8 mouse cellular contexts compared by ENCODE assay signal in the genomic region with DNA sequence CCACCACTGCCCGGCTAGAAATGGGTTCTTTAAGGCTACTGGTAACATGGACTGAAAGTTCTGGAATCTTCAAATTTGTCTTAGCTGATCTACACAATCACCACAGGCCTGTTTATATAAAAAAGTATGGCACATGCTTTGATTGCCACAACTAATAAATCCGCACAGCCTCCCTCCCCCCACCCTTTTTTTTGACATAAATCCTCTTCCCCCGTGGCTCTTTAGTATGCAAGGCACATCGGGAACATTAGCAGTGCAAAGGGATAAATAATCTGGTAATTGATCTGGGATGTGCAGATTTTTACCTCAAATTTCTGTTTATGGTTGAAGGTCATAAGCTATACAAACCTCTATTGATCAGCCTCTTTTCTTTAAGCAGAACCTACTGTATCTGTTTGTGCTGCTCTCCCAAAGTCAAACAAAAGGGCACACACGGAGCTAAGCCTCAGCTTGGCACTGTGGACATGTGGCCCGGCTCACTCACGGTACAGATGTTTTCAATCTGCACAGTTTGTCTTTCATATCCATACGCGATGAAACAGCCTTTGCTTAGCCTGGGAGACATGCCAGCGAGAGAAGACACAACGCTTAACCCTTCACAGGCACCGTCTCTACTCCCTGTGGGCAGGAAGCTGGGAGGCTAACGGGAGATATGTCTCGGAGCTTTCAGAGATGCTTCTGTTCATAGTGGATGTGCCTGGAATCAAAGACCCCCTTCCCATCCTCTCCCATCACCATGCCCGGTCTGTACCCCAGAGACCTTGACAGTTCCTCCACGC.
DNase-seq lines count a peak whose midpoint lies in the region; ATAC-seq lines count a peak whose summit lies in the region.

No protein-coding gene starts in this region.

- peak; percentile 86 for ATAC-seq in embryonic facial prominence, embryonic 15.5 days (ENCODE audit: insufficient number of reproducible peaks, low FRiP score, low TSS enrichment, low read depth)
- peak; percentile 85 for ATAC-seq in stomach, embryonic 16.5 days (ENCODE audit: insufficient read depth, low FRiP score)

- WGBS in embryonic facial prominence, embryonic 15.5 days = 14% methylated on average over 16 of the region's 16 CpGs
- WGBS in stomach, embryonic 16.5 days = 30% methylated on average over 16 of the region's 16 CpGs

- 0 out of 2 replicates have a peak overlapping the region, but pooled peaks have one; percentile 8 for H3K4me3 ChIP-seq in embryonic facial prominence, embryonic 15.5 days (replicated peaks)
- H3K4me3 ChIP-seq in stomach, embryonic 16.5 days (replicated peaks; ENCODE audit: low read length) = no peak overlapping the region

- no peaks in the 10 kb centered on the region for H3K9me3 ChIP-seq in embryonic facial prominence, embryonic 15.5 days (replicated peaks)
- no peaks in the 10 kb centered on the region for H3K9me3 ChIP-seq in stomach, embryonic 16.5 days (replicated peaks; ENCODE audit: control insufficient read depth, low read length)

- peak overlapping the region; percentile 35 for H3K27ac ChIP-seq in embryonic facial prominence, embryonic 15.5 days (replicated peaks)
- H3K27ac ChIP-seq in stomach, embryonic 16.5 days (ENCODE audit: low read length) = peak overlapping the region; percentile 41

- peak overlapping the region; percentile 32 for H3K4me2 ChIP-seq in embryonic facial prominence, embryonic 15.5 days (replicated peaks)
- H3K4me2 ChIP-seq in stomach, embryonic 16.5 days (ENCODE audit: low read depth, low read length) = peak overlapping the region; percentile 35

- DNase-seq in cerebellum, postnatal 14 days = peak; percentile 17 to 30
- no peak for DNase-seq in cerebellum, adult 9-11 months
- peak; percentile 60 for DNase-seq in heart, postnatal 4 days
- peak; percentile 19 to 42 for DNase-seq in layer of hippocampus, postnatal 14 days (ENCODE audit: low spot score in 2 of 2)
- peak; percentile 62 for DNase-seq in mesoderm, embryonic 11.5 days (ENCODE audit: low read depth, low spot score)
- no peak for DNase-seq in MN1 (ENCODE audit: low spot score)

- peaks cover 15% of the 10 kb centered on the region for H3K4me1 ChIP-seq in embryonic facial prominence, embryonic 15.5 days
- peaks cover 5% of the 10 kb centered on the region; the same call in 1 of the 2 replicates for H3K4me1 ChIP-seq in stomach, embryonic 16.5 days (ENCODE audit: control insufficient read depth, insufficient read depth, low read length)

- no peaks in the 10 kb centered on the region for H3K36me3 ChIP-seq in embryonic facial prominence, embryonic 15.5 days
- no peaks in the 10 kb centered on the region for H3K36me3 ChIP-seq in stomach, embryonic 16.5 days (ENCODE audit: control insufficient read depth, insufficient read depth, low read length)

- no peaks in the 10 kb centered on the region for H3K27me3 ChIP-seq in embryonic facial prominence, embryonic 15.5 days
- no peaks in the 10 kb centered on the region for H3K27me3 ChIP-seq in stomach, embryonic 16.5 days (ENCODE audit: control insufficient read depth, insufficient read depth, low read length)

- no peak overlapping the region for H3K9ac ChIP-seq in embryonic facial prominence, embryonic 15.5 days
- no peak overlapping the region for H3K9ac ChIP-seq in stomach, embryonic 16.5 days (ENCODE audit: low read length)

Comparison
In these comparisons a context has a peak if more than half of its experiments do, and no peak if none do; other contexts are left out.
1. DNase-seq: peak in cerebellum, postnatal 14 days (2 of 2), heart, postnatal 4 days (single experiment), layer of hippocampus, postnatal 14 days (2 of 2) and mesoderm, embryonic 11.5 days (single experiment); none in cerebellum, adult 9-11 months (single experiment) and MN1 (single experiment).